Mouse (Mus musculus) T-cell, adult 2 months (primary cell): ENCODE data around the gene Hspg2.
A peak's percentile ranks its signal among the peaks of the same experiment; 100 is the strongest.
"Not testable (repeated sequence)": the region's sequence is repeated elsewhere in the genome, so short reads cannot be mapped to it uniquely, and the experiment has no call there.

Experiments
- DNase-seq: peaks from one replicate; pipeline ENCODE4 v3.0.0; 2022; ENCODE audit warnings: low spot score

Hspg2 gene

DNA sequence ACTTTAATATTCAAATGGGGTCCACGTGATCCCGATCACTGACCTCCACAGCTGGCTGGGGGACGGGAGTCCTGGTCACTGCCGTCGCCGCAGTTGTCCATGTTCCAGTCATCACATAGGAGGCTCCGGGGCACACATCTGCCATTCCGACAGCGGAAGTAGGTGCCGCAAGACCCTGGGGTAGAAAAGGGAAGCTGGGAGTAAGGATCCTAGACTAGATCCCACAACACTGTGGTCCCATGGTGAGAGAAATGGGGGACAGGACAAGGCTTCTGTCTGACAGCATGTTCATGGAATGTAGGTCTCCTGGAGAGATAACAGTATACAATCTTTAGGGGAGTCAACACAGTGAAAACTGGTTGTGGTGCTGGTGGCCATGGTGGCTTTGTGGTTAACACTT is 105.9 kb downstream of the Hspg2 start, which contains the start of gene Ldlrad2:
Ldlrad2 (minus strand) TSS at position 101 of the 400 bp plus-strand sequence.
- no peak for DNase-seq

GRCm38 (mm10) chr4:137577486-137577885 is 108.9 kb downstream of the Hspg2 start:
- DNase-seq: no peak

DNA sequence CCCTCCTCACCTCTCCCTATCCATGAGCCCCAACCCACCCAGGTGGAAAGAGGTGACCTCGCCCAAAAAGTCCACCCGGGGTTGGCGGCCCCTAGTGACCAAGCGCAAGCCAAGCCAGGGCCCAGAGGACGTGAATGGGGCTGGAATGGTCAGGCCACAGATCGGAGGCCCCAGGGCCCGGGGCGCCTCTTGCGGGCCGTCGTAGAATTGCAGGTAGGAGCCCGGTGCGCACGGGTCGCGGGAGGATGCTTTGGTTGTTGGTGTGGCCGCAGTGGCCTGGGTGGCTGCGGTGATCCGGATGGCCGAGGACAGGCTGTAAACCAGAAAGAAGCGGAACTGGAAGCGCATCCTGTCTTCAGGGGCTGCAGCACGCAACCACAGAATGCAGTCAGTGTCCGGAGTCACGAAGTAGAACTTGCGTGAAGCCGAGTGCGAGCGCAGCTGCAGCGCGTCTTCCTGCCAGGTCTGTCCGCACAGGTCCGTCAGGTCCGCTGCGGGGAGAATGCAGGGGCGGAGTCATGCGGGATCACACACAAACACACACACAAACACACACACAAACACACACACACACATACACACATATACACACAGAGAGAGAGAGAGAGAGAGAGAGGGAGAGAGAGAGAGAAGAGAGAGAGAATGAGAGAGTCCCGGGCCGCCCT is 109.7 kb downstream of the Hspg2 start:
- DNase-seq: no peak

GRCm38 (mm10) chr4:137579789-137580188 is 111.2 kb downstream of the Hspg2 start:
- no peak for DNase-seq

DNA sequence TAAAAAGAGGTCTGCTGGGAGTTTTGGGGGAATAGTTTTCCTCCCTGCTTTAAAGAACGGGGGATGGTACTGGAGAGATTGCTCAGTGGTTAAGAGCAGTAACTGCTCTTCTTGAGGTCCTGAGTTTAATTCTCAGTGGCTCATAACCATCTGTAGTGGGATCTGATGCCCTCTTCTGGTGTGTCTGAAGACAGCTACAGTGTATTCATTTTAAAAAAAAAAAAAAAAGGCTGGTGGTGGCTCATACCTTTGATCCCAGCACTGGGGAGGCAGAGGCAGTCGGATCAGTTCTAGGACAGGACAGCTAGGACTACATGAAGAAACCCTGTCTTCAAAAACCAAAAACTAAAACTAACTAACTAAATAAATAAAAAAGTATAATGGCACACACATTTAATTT is 111.7 kb downstream of the Hspg2 start:
- DNase-seq: no peak

DNA sequence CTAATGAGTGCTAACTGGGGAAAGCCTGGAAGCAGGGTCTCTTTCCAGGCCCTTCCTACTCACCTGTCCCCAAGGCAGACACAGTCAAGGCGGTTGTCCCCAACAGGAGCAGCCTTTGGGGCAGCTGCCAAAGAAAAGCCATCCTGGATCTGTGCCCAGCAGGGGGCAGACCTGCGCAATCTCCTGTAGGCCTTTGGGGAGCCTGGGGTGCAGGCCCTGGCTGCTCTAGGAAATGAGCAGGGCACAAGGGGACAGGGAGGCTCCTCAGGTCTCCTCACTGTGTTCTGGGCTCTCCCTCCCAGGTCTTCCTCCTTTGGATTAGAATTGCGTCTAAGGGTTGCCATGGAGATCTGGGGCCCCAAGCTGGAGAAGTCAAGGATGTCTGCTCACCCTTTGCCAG is 113.2 kb downstream of the Hspg2 start:
- peak; percentile 58 for DNase-seq

- DNase-seq: not testable (repeated sequence)
Observed at GRCm38 (mm10) chr4:137589095-137589494, 120.5 kb downstream of the Hspg2 start.

DNA sequence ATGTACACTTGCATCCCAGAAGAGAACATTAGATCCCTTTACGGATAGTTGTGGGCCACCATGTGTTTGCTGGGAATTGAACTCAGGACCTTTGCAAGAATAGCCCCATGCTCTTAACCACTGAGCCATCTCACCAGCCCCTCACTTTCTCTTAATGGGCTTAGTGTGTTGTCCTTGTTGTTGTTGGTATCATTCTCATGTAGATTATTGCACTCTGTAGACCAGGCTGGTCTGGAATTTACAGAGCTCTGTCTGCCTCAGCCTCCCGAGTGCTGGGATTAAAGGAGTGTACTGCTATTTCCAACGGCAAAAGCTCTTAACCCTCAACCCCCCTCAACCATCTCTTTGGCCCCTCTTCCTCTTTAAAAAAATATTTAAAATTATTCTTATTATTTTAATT is 121.0 kb downstream of the Hspg2 start:
- no peak for DNase-seq

DNA sequence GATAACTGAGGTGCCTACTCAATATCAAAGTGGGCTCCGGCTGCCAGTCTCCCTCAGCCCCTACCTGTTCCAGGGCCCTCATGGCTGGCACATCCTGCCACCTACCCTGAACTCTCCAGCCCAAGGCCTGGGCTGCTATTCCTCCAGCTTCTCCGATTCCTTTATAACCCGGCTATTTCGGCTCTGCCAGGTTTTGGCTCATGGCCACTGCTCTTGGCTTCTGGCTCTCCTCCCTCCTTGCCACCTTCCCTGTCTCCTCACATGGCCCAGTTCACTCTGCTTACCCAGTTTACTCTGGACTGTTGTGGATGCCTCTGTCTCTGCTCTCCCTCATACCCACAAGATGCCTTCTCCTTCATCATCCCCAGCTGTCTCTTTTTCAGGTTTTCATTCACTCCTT is 122.4 kb downstream of the Hspg2 start:
- DNase-seq: no peak

GRCm38 (mm10) chr4:137593601-137594495 is 125.3 kb downstream of the Hspg2 start, which contains the start of gene Usp48:
Gene Usp48 (plus strand): TSS chr4:137593755.
- peak; percentile 99 for DNase-seq

DNA sequence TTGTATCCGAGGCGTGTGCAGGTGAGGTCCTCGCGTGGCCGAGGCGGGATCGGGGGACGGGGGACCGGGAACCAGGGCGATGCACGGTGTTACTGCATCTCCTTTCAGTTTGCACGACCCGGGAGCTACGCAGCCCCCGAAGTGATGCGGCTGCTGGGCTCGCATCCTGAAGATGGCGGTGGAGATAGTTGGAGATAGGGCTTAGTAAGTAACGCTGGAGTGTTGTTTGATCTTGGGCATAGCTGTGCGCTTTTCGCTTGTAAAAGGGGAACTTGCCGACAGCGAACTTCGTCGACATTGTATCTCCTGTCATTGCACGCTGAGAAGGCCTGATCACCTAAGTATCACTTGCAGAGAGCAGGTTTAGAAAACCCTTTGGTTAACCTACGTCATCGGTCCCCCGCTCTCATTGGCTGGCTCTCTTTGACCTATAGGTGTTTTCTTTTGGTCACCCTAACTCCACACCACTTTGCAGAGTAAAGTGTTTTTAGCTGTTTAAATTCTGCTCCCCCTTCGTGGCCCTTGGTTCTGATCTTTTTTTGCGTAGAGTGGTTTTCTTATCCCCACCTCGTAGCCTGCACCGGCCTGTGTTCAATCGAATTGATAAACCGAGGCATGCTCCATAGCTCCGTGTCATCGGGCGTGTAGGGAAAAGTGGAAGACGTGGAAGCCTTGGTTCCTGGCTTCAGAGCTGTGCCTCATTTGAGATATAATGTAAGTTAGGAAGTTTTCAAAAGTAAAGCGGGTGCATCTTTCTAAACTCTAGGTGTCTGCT is 126.1 kb downstream of the Hspg2 start:
- DNase-seq: peak; percentile 49

DNA sequence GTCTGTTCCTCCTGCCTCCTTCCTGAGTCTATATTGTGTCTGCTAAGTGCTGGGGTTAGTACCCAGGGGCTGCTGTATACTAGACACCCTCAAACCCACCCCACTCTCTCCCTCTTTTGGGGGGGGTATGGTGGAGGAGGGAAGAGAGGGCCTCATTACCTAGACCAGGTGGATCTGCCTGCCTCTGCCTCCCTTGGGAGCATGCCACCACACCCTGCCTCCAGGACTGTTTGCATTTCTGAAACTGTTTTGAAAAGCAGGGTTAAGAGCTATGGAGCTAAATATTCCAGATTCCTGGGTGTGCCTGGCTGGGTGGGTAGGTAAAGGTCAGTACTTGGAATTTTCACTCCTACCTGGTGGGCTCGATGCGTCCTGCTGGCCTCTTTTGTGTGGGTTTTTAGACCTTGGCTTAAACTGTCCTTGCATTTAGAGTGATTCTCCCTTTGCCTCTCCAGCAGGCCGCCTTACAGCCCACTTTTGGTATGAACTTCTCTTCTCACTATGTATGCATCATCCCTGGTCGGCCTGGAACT is 128.6 kb downstream of the Hspg2 start:
- DNase-seq: no peak

GRCm38 (mm10) chr4:137598577-137598976 is 130.0 kb downstream of the Hspg2 start:
- DNase-seq: no peak

DNA sequence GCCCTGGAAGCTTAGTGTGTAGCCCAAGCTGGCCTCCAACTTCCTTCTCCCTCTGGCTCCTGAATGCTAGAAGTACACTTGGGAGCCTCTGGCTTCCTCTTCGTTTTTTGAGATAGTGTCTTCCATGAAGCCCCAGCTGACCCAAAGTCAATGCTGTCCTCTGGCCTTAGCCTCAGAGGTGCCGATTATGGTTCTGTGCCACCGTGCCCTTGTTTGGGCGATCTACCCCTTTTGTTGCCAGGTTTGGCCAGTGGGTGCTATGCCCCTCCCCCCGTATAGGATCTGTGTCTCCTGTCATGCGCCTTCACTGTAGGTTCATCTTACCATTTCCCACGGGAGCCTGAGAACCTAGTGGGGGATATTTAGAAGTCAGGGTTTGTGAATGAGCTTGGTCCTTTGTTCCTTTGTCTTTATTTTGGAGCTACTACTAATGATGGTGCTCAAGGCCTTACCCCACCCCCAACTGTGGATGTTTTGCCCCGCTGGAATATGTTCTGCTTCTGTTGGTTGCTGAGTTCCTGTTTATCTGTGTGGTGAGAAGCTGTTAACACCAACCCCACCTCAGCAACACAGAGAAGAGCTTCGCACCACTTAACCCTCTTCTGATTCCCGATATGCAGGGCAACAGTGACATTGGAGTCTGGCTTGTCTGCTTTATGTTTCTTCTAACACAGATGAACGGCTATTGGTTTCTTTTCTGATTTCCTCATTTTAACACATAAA is 135.0 kb downstream of the Hspg2 start:
- peak; percentile 48 for DNase-seq

DNA sequence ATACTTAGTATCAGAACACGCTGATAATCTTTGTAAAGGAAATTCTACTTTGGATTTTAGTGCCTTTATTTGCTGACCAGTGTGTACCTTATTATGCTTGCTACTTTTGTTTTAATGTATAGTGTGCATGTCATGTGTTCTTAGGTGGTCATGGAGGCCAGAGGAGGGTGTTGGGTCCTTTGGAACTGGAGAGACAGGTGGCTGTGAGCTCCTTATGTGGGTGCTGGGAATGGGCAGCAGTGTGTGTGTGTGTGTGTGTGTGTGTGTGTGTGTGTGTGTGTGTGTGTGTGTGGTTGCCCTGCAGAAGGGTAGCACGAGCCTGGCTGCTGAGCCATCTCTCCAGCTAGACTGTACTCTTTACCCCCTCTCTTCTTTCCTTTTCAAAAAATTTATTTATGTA is 138.5 kb downstream of the Hspg2 start:
- DNase-seq: no peak

GRCm38 (mm10) chr4:137609281-137609680 is 140.7 kb downstream of the Hspg2 start:
- DNase-seq: peak; percentile 11

DNA sequence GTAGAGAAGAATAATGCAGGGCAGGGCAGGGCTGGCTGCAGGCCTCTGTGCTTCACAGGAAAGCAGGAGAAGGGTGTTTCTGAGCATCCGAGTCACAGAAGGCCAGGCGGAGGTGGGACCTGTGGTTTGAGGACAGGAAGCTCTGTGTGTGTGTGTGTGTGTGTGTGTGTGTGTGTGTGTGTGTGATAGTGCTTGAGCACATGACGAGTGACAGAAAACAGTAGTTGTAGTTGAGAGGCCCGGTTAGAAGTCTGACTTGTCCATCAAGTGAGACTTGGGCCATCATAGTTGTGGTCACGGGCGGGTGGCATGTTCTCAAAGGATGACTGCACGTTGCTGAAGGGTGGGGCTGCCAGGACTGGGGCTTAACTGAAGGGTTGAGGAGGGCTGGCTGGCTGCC is 141.1 kb downstream of the Hspg2 start:
- peak; percentile 68 for DNase-seq

DNA sequence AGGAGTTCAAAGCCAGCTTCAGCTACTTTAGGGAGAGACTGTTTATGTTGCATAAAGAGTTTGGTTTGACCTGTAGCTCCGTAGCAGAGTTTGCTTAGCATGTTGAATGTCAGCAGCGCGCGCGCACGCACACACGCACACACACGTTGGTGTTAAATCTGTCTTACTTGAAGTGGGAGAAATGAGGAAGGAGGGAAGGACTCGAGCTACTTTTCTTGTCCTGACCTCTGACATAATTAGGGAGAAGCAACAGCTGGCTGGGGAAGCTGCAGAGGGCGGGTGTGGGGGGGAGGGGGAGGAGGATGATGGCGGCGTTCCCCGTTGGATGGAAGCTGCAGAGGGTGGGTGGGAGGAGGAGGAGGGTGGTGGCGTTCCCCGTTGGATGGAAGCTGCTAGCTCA is 141.7 kb downstream of the Hspg2 start:
- no peak for DNase-seq
